Mouse (Mus musculus): ENCODE measurements around the gene Gm20870. TPM values are rescaled to one million over a fixed set of nuclear protein-coding genes. Genes with fewer than 3 reads are reported as not detected.
"Not testable (repeated sequence)": the region's sequence is repeated elsewhere in the genome, so short reads cannot be mapped to it uniquely, and the experiment has no call there.

The Gm20870 gene
- not detected in 2 replicates for polyA plus RNA-seq (2015; fragmentation: Nextera tagmentation; extraction: Ambion mirVana)

GRCm38 (mm10) chrY:71691743-71692142 lies at the start of gene Gm20870:
Gene Gm20870, plus strand, starts transcription at chrY:71692043.
- H3K9me3 ChIP-seq (replicated peaks); H3K4me1 ChIP-seq; H3K27me3 ChIP-seq; H3K4me2 ChIP-seq; H3K4me3 ChIP-seq; H3K36me3 ChIP-seq (ENCODE audit: poor library complexity, severe bottlenecking); H3K27ac ChIP-seq; H3K9ac ChIP-seq; ATAC-seq: not testable (repeated sequence)
- no CpG with 5 or more reads among the region's 6 CpGs for WGBS

Other genes starting within 250 kb of the Gm20870 start
- not detected in 2 replicates for gene Gm20869, start 222.6 kb upstream of the Gm20870 start, polyA plus RNA-seq (2015; fragmentation: Nextera tagmentation; extraction: Ambion mirVana)

Measured in forebrain, embryonic 13.5 days (tissue).